Mouse (Mus musculus): ENCODE measurements around the gene Rpl27. TPM values are rescaled to one million over a fixed set of nuclear protein-coding genes. Genes with fewer than 3 reads are reported as not detected.

Gene Rpl27
- polyA plus RNA-seq, 1 experiment from 2014 or later = 260 TPM

DNA sequence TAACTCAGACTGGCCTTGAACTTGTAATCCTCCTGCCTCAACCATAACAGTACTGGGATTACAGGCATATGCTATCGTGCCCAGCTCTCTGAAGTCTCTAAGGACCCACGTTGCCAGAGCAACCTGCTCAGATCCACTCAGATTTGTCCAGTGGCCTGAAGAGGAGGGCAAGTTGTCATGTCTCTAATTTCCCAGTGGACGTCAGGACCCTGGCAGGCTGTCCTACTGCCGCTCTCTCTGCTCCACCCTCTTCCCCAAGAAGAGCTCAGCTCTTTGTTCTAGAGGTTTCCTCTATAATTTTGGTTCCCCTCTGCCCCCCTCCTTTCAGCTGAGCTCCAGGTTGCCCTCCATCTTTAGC is 35.1 kb downstream of the Rpl27 start:
- no peak for ATAC-seq (ENCODE audit: insufficient number of reproducible peaks, insufficient read depth, low FRiP score, low read depth)
- Histone ChIP-seq H3K36me3 (ENCODE audit: control insufficient read depth, insufficient read depth, low read length) (no peaks in the 10 kb centered on the region), H3K27ac (replicated peaks in 1 of 2; ENCODE audit: control insufficient read depth in 1 of 2, insufficient read depth in 1 of 2, low read depth in 2 of 2, low read length in 2 of 2) (no peak overlapping the region), H3K9ac (ENCODE audit: low read length) (no peak overlapping the region), H3K4me1 (ENCODE audit: control insufficient read depth in 2 of 2, insufficient read depth in 2 of 2, low read length in 2 of 2) (peaks cover 28% of the 10 kb centered on the region in 2 experiments), H3K4me3 (ENCODE audit: control insufficient read depth in 1 of 2, insufficient read depth in 1 of 2, low read depth in 1 of 2, low read length in 2 of 2) (no peak overlapping the region), H3K4me2 (ENCODE audit: low read length) (no peak overlapping the region), H3K27me3 (ENCODE audit: control insufficient read depth, insufficient read depth, low read length) (no peaks in the 10 kb centered on the region), H3K9me3 (ENCODE audit: control insufficient read depth, low read length) (no peaks in the 10 kb centered on the region)
- WGBS = 55% methylated on average over 4 of the region's 4 CpGs

DNA sequence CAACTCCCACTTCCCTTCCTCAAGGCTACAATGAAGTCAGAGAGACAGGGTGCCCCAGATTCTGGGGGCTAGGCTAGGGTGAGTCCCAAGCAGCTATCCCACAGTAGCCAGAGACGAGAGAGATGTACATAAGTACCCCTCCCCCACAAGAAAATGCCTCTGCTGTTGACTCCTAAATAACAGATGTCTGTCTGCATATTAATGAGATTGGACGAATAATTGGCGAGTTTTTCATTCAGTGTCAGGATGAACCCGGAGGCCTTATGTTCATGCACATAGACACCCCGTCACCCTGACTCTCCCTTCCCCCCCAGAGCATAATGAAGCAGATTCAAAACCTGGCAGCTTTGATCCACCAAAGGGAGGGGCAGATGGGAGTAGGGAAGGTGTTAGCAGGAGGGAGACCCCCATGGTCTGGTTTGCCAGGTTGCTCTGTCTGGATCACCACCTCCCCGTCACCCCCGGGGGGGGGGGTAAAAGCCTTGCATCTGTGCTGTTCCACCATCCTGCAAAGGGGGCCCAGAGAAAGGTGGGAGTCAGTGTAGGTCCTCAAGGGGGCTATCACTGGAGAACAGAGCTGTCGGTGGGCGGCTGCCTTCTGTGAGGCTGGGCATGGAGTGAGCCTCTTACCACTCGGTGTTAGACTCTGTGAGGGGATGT is 35.6 kb downstream of the Rpl27 start:
- no peak for ATAC-seq (ENCODE audit: insufficient number of reproducible peaks, insufficient read depth, low FRiP score, low read depth)
- no peak overlapping the region for H3K27ac ChIP-seq (replicated peaks in 1 of 2; ENCODE audit: control insufficient read depth in 1 of 2, insufficient read depth in 1 of 2, low read depth in 2 of 2, low read length in 2 of 2)
- H3K9ac ChIP-seq (ENCODE audit: low read length) = no peak overlapping the region
- no peaks in the 10 kb centered on the region for H3K9me3 ChIP-seq (ENCODE audit: control insufficient read depth, low read length)
- H3K4me2 ChIP-seq (ENCODE audit: low read length) = no peak overlapping the region
- H3K4me3 ChIP-seq (ENCODE audit: control insufficient read depth in 1 of 2, insufficient read depth in 1 of 2, low read depth in 1 of 2, low read length in 2 of 2) = no peak overlapping the region
- H3K4me1 ChIP-seq (ENCODE audit: control insufficient read depth in 2 of 2, insufficient read depth in 2 of 2, low read length in 2 of 2) = peaks cover 26 to 28% of the 10 kb centered on the region in 2 experiments
- H3K36me3 ChIP-seq (ENCODE audit: control insufficient read depth, insufficient read depth, low read length) = no peaks in the 10 kb centered on the region
- H3K27me3 ChIP-seq (ENCODE audit: control insufficient read depth, insufficient read depth, low read length) = no peaks in the 10 kb centered on the region
- 74% methylated on average over 10 of the region's 10 CpGs for WGBS

DNA sequence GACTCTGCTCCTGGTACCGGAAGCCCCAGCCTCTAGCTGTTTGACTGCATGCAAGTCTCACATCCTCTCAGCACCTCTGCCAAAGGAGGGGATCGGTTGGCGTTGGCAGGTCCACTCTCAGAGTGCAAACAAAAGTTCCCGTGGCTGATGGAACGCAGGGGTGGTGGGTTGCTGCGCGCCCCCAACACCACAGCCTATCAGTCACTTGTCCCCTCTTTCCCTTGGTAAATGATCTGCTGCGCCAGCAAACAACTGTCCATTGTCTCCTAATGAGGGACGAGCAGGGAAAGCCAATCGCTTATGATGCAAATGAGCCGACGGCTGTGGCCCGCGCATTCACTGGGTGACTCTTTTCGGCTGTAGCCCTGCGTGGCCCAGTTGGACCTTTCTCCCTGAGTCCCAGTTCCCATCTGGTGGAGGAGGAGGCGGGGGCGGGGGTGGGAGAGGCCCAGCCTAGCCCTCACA is 37.1 kb downstream of the Rpl27 start:
- no peak overlapping the region for H3K27ac ChIP-seq (replicated peaks in 1 of 2; ENCODE audit: control insufficient read depth in 1 of 2, insufficient read depth in 1 of 2, low read depth in 2 of 2, low read length in 2 of 2)

DNA sequence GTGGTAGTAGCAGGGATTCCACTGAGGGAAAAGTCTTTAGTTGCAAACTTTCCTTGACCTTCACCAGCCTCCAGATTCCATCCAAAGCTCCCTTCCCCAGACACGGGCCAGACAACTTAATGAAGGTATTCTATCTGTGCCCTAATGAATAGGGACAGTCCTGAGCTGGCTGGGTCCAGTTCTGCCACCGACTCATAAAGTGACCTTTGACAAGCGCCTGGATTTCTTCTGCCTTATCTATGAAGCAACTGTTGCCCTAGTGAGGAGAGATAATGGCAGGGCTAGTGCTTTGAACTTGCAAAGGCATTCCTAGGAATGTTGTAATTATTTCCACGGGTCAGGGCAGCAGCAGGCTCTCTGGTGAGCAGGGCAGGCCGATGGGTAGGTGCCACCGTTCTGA is 38.8 kb downstream of the Rpl27 start:
- no peak overlapping the region for H3K4me2 ChIP-seq (ENCODE audit: low read length)
- H3K4me1 ChIP-seq (ENCODE audit: control insufficient read depth in 2 of 2, insufficient read depth in 2 of 2, low read length in 2 of 2) = peaks cover 32 to 34% of the 10 kb centered on the region in 2 experiments
- H3K36me3 ChIP-seq (ENCODE audit: control insufficient read depth, insufficient read depth, low read length) = no peaks in the 10 kb centered on the region
- WGBS = 4% methylated on average over 6 of the region's 6 CpGs
- no peak overlapping the region for H3K9ac ChIP-seq (ENCODE audit: low read length)
- peak; percentile 72 for ATAC-seq (ENCODE audit: insufficient number of reproducible peaks, insufficient read depth, low FRiP score, low read depth)
- H3K4me3 ChIP-seq (ENCODE audit: control insufficient read depth in 1 of 2, insufficient read depth in 1 of 2, low read depth in 1 of 2, low read length in 2 of 2) = no peak overlapping the region
- H3K9me3 ChIP-seq (ENCODE audit: control insufficient read depth, low read length) = no peaks in the 10 kb centered on the region
- H3K27ac ChIP-seq (replicated peaks in 1 of 2; ENCODE audit: control insufficient read depth in 1 of 2, insufficient read depth in 1 of 2, low read depth in 2 of 2, low read length in 2 of 2) = peak overlapping the region; percentile 44 to 68
- no peaks in the 10 kb centered on the region for H3K27me3 ChIP-seq (ENCODE audit: control insufficient read depth, insufficient read depth, low read length)

More for the DNA sequence above, 37.1 kb downstream of the Rpl27 start:
- peak overlapping the region; percentile 25; the same call in 1 of the 2 replicates for H3K9ac ChIP-seq (ENCODE audit: low read length)
- H3K9me3 ChIP-seq (ENCODE audit: control insufficient read depth, low read length) = no peaks in the 10 kb centered on the region
- 10% methylated on average over 18 of the region's 18 CpGs for WGBS
- peak overlapping the region; percentile 52 for H3K4me2 ChIP-seq (ENCODE audit: low read length)
- no peaks in the 10 kb centered on the region for H3K27me3 ChIP-seq (ENCODE audit: control insufficient read depth, insufficient read depth, low read length)
- H3K4me1 ChIP-seq (ENCODE audit: control insufficient read depth in 2 of 2, insufficient read depth in 2 of 2, low read length in 2 of 2) = peaks cover 26 to 28% of the 10 kb centered on the region in 2 experiments
- no peak for ATAC-seq (ENCODE audit: insufficient number of reproducible peaks, insufficient read depth, low FRiP score, low read depth)
- peak overlapping the region; percentile 9 to 18; a peak in 3 of 4 replicates for H3K4me3 ChIP-seq (ENCODE audit: control insufficient read depth in 1 of 2, insufficient read depth in 1 of 2, low read depth in 1 of 2, low read length in 2 of 2)
- no peaks in the 10 kb centered on the region for H3K36me3 ChIP-seq (ENCODE audit: control insufficient read depth, insufficient read depth, low read length)

DNA sequence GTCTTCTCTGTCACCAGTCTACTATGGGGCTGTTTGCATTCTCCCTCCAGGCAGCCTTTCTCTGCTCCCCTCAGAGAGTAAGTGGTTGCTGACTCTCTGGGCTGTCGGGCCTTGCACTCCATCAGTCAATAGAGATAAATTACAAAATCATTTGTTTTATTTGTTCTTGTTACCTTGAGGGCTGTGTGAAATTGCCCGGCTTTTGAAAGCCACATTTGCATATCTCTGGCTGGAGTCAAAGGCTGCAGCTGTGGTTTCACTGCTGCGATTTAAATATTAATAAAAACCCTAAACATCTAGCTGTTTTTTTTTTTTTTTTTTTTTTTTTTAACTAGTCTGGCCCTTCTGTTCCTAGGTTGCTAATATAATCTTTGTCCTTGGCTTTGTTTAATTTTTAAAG is 41.7 kb downstream of the Rpl27 start:
- H3K4me2 ChIP-seq (ENCODE audit: low read length) = no peak overlapping the region
- no peaks in the 10 kb centered on the region for H3K9me3 ChIP-seq (ENCODE audit: control insufficient read depth, low read length)
- no peak overlapping the region for H3K4me3 ChIP-seq (ENCODE audit: control insufficient read depth in 1 of 2, insufficient read depth in 1 of 2, low read depth in 1 of 2, low read length in 2 of 2)
- no peak overlapping the region for H3K27ac ChIP-seq (replicated peaks in 1 of 2; ENCODE audit: control insufficient read depth in 1 of 2, insufficient read depth in 1 of 2, low read depth in 2 of 2, low read length in 2 of 2)
- H3K9ac ChIP-seq (ENCODE audit: low read length) = no peak overlapping the region
- peaks cover 34 to 37% of the 10 kb centered on the region in 2 experiments for H3K4me1 ChIP-seq (ENCODE audit: control insufficient read depth in 2 of 2, insufficient read depth in 2 of 2, low read length in 2 of 2)
- peaks cover 11% of the 10 kb centered on the region for H3K36me3 ChIP-seq (ENCODE audit: control insufficient read depth, insufficient read depth, low read length)
- H3K27me3 ChIP-seq (ENCODE audit: control insufficient read depth, insufficient read depth, low read length) = no peaks in the 10 kb centered on the region
- ATAC-seq (ENCODE audit: insufficient number of reproducible peaks, insufficient read depth, low FRiP score, low read depth) = no peak
- WGBS = 45% methylated on average over 3 of the region's 3 CpGs

DNA sequence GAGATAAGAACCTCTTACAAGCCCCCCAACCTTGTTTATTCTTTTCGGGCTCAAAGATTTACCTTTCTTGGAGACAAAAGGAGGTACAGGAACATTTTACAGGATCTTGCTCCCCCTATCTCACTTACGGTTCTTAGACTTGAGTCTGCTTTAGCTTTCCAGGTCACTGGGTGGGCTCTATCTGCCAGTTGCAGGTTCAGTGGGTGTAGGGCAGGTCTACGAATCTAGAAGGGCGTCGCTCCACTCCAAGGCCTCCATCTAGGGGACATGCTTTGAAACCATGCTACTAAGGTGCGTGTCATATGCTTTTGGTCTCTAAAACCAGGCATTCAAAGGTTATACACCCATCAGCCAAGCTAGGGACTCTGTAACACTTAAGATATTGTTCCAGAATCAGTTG is 42.1 kb downstream of the Rpl27 start:
- H3K27ac ChIP-seq (replicated peaks in 1 of 2; ENCODE audit: control insufficient read depth in 1 of 2, insufficient read depth in 1 of 2, low read depth in 2 of 2, low read length in 2 of 2) = no peak overlapping the region
- no peaks in the 10 kb centered on the region for H3K9me3 ChIP-seq (ENCODE audit: control insufficient read depth, low read length)
- H3K36me3 ChIP-seq (ENCODE audit: control insufficient read depth, insufficient read depth, low read length) = peaks cover 16% of the 10 kb centered on the region
- H3K4me1 ChIP-seq (ENCODE audit: control insufficient read depth in 2 of 2, insufficient read depth in 2 of 2, low read length in 2 of 2) = peaks cover 29 to 32% of the 10 kb centered on the region in 2 experiments
- no peak for ATAC-seq (ENCODE audit: insufficient number of reproducible peaks, insufficient read depth, low FRiP score, low read depth)
- H3K4me2 ChIP-seq (ENCODE audit: low read length) = no peak overlapping the region
- no peak overlapping the region for H3K9ac ChIP-seq (ENCODE audit: low read length)
- 79% methylated on average over 6 of the region's 6 CpGs for WGBS
- no peaks in the 10 kb centered on the region for H3K27me3 ChIP-seq (ENCODE audit: control insufficient read depth, insufficient read depth, low read length)
- H3K4me3 ChIP-seq (ENCODE audit: control insufficient read depth in 1 of 2, insufficient read depth in 1 of 2, low read depth in 1 of 2, low read length in 2 of 2) = no peak overlapping the region

DNA sequence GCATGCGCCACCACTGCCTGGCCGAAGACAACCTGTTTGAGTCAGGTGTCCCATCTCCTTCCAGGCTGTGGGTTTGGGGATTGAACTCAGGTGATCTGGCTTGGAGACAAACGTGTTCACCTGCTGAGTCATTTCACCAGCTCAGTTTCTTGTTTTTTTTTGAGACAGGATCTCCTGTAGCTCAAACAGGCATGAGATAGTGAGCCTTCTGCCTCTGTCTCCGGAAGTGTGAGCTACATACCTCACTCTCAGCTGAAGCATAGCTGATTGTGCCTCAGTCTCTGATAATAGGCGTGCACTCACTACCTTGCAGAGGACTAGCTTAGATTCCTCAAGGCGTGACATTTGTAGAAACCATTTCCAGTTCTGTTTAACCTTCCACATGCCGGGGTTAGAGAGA is 42.7 kb downstream of the Rpl27 start:
- ATAC-seq (ENCODE audit: insufficient number of reproducible peaks, insufficient read depth, low FRiP score, low read depth) = no peak
- no peak overlapping the region for H3K4me2 ChIP-seq (ENCODE audit: low read length)
- no peak overlapping the region for H3K4me3 ChIP-seq (ENCODE audit: control insufficient read depth in 1 of 2, insufficient read depth in 1 of 2, low read depth in 1 of 2, low read length in 2 of 2)
- no peaks in the 10 kb centered on the region for H3K9me3 ChIP-seq (ENCODE audit: control insufficient read depth, low read length)
- H3K4me1 ChIP-seq (ENCODE audit: control insufficient read depth in 2 of 2, insufficient read depth in 2 of 2, low read length in 2 of 2) = peaks cover 24 to 27% of the 10 kb centered on the region in 2 experiments
- no peak overlapping the region for H3K9ac ChIP-seq (ENCODE audit: low read length)
- H3K27me3 ChIP-seq (ENCODE audit: control insufficient read depth, insufficient read depth, low read length) = no peaks in the 10 kb centered on the region
- no peak overlapping the region for H3K27ac ChIP-seq (replicated peaks in 1 of 2; ENCODE audit: control insufficient read depth in 1 of 2, insufficient read depth in 1 of 2, low read depth in 2 of 2, low read length in 2 of 2)
- WGBS = 55% methylated on average over 7 of the region's 7 CpGs
- H3K36me3 ChIP-seq (ENCODE audit: control insufficient read depth, insufficient read depth, low read length) = peaks cover 21% of the 10 kb centered on the region
